Mouse (Mus musculus): Measurements from ENCODE around the gene Stard13.

- no peak for TF ChIP-seq POLR2A (IDR thresholded peaks at IDR 0.05; ENCODE audit: extremely low read depth, insufficient read depth, low read length)
- TF ChIP-seq CTCF (IDR thresholded peaks at IDR 0.05; ENCODE audit: extremely low read depth, insufficient read depth, low read length) = no peak
These were observed 130.4 kb downstream of the Stard13 start for GRCm38 (mm10) chr5:151103284-151103683.
